Mouse (Mus musculus): ENCODE results near the gene Plcb4.

The Plcb4 gene

GRCm38 (mm10) chr2:135761226-135761802 lies 102.5 kb downstream of the Plcb4 start:
- DNase-seq (ENCODE audit: low spot score), result no peak

GRCm38 (mm10) chr2:135764706-135765105 lies 105.9 kb downstream of the Plcb4 start:
- no peak for DNase-seq (ENCODE audit: low spot score)

GRCm38 (mm10) chr2:135766471-135767063 lies 107.8 kb downstream of the Plcb4 start:
- DNase-seq (ENCODE audit: low spot score), result no peak

GRCm38 (mm10) chr2:135767535-135767934 lies 108.7 kb downstream of the Plcb4 start:
- DNase-seq (ENCODE audit: low spot score), result no peak

GRCm38 (mm10) chr2:135769701-135770100 lies 110.9 kb downstream of the Plcb4 start:
- DNase-seq (ENCODE audit: low spot score), result no peak

GRCm38 (mm10) chr2:135770226-135770625 lies 111.4 kb downstream of the Plcb4 start:
- no peak for DNase-seq (ENCODE audit: low spot score)

GRCm38 (mm10) chr2:135773194-135773972 lies 114.6 kb downstream of the Plcb4 start:
- peak; percentile 16 for DNase-seq (ENCODE audit: low spot score)

- DNase-seq (ENCODE audit: low spot score), result no peak
Measured at GRCm38 (mm10) chr2:135775026-135775425, 116.2 kb downstream of the Plcb4 start.

GRCm38 (mm10) chr2:135776131-135776775 lies 117.4 kb downstream of the Plcb4 start:
- no peak for DNase-seq (ENCODE audit: low spot score)

GRCm38 (mm10) chr2:135781391-135781790 lies 122.6 kb downstream of the Plcb4 start:
- DNase-seq (ENCODE audit: low spot score), result peak; percentile 29

GRCm38 (mm10) chr2:135787415-135787814 lies 128.6 kb downstream of the Plcb4 start:
- no peak for DNase-seq (ENCODE audit: low spot score)

GRCm38 (mm10) chr2:135792907-135793306 lies 134.1 kb downstream of the Plcb4 start:
- no peak for DNase-seq (ENCODE audit: low spot score)

GRCm38 (mm10) chr2:135796684-135797083 lies 137.9 kb downstream of the Plcb4 start:
- DNase-seq (ENCODE audit: low spot score), result no peak

- DNase-seq (ENCODE audit: low spot score), result no peak
Measured at GRCm38 (mm10) chr2:135797677-135798546, 139.1 kb downstream of the Plcb4 start.

GRCm38 (mm10) chr2:135799149-135799770 lies 140.4 kb downstream of the Plcb4 start:
- no peak for DNase-seq (ENCODE audit: low spot score)

GRCm38 (mm10) chr2:135800385-135800784 lies 141.6 kb downstream of the Plcb4 start:
- DNase-seq (ENCODE audit: low spot score), result no peak

- DNase-seq (ENCODE audit: low spot score), result no peak
Measured at GRCm38 (mm10) chr2:135802878-135803450, 144.2 kb downstream of the Plcb4 start.

- DNase-seq (ENCODE audit: low spot score), result no peak
Measured at GRCm38 (mm10) chr2:135805748-135806685, 147.2 kb downstream of the Plcb4 start.

GRCm38 (mm10) chr2:135808342-135808741 lies 149.5 kb downstream of the Plcb4 start:
- no peak for DNase-seq (ENCODE audit: low spot score)

- no peak for DNase-seq (ENCODE audit: low spot score)
Measured at GRCm38 (mm10) chr2:135810841-135811240, 152.0 kb downstream of the Plcb4 start.
